Mouse (Mus musculus): ENCODE results near the gene Gm28778. TPM values are rescaled to one million over a fixed set of nuclear protein-coding genes. Genes with fewer than 3 reads are reported as not detected.
A peak's percentile ranks its signal among the peaks of the same experiment; 100 is the strongest.

The Gm28778 gene
- polyA plus RNA-seq, 2 experiments = not detected

DNA sequence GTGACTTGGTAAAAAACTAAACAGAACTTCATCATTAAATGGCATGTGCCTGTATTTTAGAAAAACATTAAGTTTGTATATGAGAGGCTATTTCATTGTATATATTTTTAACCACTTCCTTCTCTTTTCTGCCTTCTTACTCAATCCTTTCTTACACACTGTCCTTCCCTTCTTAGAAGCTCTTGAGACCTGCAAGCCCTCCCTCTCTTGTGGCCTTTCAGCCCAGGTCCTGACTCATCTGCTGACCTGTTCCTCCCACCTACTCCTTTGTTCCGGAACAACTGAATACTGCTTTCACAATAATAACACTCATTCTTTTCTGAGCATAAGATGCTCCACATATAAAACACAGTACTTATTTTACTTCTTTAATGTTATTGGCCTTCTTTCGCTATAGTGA lies 44.2 kb downstream of the Gm28778 start:
- Histone ChIP-seq H3K9ac (replicated peaks) (no peak overlapping the region), H3K27ac (no peak overlapping the region), H3K4me2 (ENCODE audit: low read depth) (no peak overlapping the region), H3K9me3 (ENCODE audit: control insufficient read depth, low read length) (no peaks in the 10 kb centered on the region), H3K4me1 (replicated peaks; ENCODE audit: control insufficient read depth in 2 of 2, insufficient read depth in 2 of 2, low read length in 1 of 2) (peaks cover 3 to 4% of the 10 kb centered on the region in 2 experiments; a peak in 2 of 4 replicates), H3K27me3 (ENCODE audit: control insufficient read depth, insufficient read depth, low read length) (no peaks in the 10 kb centered on the region), H3K4me3 (ENCODE audit: insufficient read depth in 1 of 2, low read depth in 2 of 2, low read length in 2 of 2) (no peak overlapping the region), H3K36me3 (replicated peaks; ENCODE audit: control insufficient read depth, insufficient read depth, low read depth) (peaks cover 5% of the 10 kb centered on the region; the same call in 1 of the 2 replicates)
- no peak for TF ChIP-seq CTCF (IDR thresholded peaks at IDR 0.05; ENCODE audit: low read depth)
- TF ChIP-seq EP300 (IDR thresholded peaks at IDR 0.05; ENCODE audit: low read depth) = no peak
- no peak for ATAC-seq (ENCODE audit: insufficient read depth)
- whole genome bisulfite sequencing (ENCODE audit: insufficient replicate concordance) = 85% methylated on average over 2 of the region's 2 CpGs
- no peak for DNase-seq (ENCODE audit: low read depth in 3 of 3, low spot score in 3 of 3)

DNA sequence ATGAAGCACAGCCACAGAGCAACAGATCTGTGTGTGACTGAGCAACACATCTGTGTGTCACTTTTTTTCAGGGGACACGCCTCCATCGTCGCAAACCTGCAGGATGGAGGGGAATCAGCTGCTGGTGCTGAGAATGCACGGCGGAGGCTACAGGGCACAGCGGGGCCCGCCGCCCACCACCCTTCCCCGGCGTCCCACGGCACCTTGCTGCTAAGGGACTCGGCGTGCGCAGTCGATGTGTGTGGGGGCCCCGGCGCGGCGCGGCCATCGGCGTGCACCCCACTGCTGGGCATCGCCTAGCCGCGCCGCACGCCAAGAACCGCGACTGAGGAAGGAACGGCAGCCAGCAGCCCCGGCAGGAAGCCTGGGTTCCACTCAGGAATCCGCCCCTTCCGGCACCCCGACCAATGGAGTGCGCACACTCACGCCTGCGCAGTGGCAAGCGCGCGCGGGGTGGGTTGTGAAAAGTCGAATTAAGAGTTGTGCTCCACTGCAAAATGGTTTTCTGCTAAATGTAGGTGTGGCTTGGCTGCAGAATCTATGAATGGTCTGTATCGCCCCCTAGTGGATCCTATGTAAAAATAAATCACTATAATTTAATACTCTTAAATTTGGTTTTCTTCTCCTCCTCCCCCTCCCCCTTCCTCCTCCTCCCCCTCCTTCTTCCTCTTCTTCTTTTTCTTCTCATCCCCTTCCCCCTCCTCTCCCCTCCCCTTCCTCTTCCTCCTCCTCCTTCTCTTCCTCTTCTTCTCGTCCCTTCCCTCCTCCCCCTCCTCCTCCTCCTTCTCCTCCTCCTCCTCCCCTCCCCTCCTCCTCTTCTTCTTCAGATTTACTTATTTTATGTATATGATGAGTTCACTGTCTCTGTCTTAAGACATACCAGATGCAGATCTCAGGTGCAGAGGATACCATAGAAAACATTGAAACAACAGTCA lies 55.7 kb downstream of the Gm28778 start, which contains the start of the genes Asdurf, Gm28551 and Asnsd1:
Gene Asdurf, minus strand, starts transcription at position 293 of the 935 bp plus-strand sequence.
Gene Gm28551, minus strand, starts transcription at position 341 of the 935 bp plus-strand sequence.
Gene Asnsd1, minus strand, starts transcription at position 426 of the 935 bp plus-strand sequence.
- WGBS (ENCODE audit: insufficient replicate concordance) = under 1% methylated on average over 43 of the region's 44 CpGs
- H3K4me2 ChIP-seq (ENCODE audit: low read depth) = peak within 1 kb of the TSS; percentile 86
- peak within 1 kb of the TSS; percentile 79 for H3K9ac ChIP-seq (replicated peaks)
- no peaks in the 10 kb centered on the region for H3K27me3 ChIP-seq (ENCODE audit: control insufficient read depth, insufficient read depth, low read length)
- no peaks in the 10 kb centered on the region for H3K9me3 ChIP-seq (ENCODE audit: control insufficient read depth, low read length)
- DNase-seq (ENCODE audit: low read depth in 3 of 3, low spot score in 3 of 3) (peak; percentile 89 to 96 (median 91)), ATAC-seq (ENCODE audit: insufficient read depth) (peak; percentile 100)
- TF ChIP-seq CTCF (IDR thresholded peaks at IDR 0.05; ENCODE audit: low read depth) (peak; percentile 72), EP300 (IDR thresholded peaks at IDR 0.05; ENCODE audit: low read depth) (no peak)
- H3K27ac ChIP-seq = peak within 1 kb of the TSS; percentile 88
- H3K4me3 ChIP-seq (ENCODE audit: insufficient read depth in 1 of 2, low read depth in 2 of 2, low read length in 2 of 2) = peak within 1 kb of the TSS; percentile 81 to 88
- H3K36me3 ChIP-seq (replicated peaks; ENCODE audit: control insufficient read depth, insufficient read depth, low read depth) = peaks cover 9% of the 10 kb centered on the region
- no peaks in the 10 kb centered on the region; a peak in 2 of 4 replicates for H3K4me1 ChIP-seq (replicated peaks; ENCODE audit: control insufficient read depth in 2 of 2, insufficient read depth in 2 of 2, low read length in 1 of 2)

DNA sequence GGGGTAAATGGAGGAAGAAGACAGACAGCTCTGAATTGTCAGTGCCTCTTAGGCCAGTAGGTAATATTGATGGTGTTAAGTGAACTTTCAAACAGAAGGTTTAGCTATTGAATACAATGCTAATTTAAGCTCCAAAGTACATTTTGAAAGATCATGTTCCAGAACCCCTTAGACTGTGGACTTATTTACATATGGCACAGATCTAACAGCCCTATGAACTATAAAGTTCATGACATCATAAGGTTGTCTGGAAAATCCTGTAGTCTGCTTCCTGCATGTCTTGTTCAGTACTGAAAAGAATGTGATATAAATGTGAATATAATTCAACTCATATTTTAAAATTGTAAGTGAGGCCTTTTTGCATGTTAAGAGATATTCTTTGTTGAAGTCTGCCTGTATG lies 62.1 kb downstream of the Gm28778 start:
- no peak for TF ChIP-seq CTCF (IDR thresholded peaks at IDR 0.05; ENCODE audit: low read depth)
- TF ChIP-seq EP300 (IDR thresholded peaks at IDR 0.05; ENCODE audit: low read depth) = no peak
- no peak for ATAC-seq (ENCODE audit: insufficient read depth)

More for the DNA sequence above, 62.1 kb downstream of the Gm28778 start:
- H3K4me2 ChIP-seq (ENCODE audit: low read depth) = no peak overlapping the region
- DNase-seq (ENCODE audit: low read depth in 3 of 3, low spot score in 3 of 3) = no peak
- no peaks in the 10 kb centered on the region for H3K9me3 ChIP-seq (ENCODE audit: control insufficient read depth, low read length)
- no peak overlapping the region for H3K4me3 ChIP-seq (ENCODE audit: insufficient read depth in 1 of 2, low read depth in 2 of 2, low read length in 2 of 2)
- H3K27ac ChIP-seq = no peak overlapping the region
- H3K4me1 ChIP-seq (replicated peaks; ENCODE audit: control insufficient read depth in 2 of 2, insufficient read depth in 2 of 2, low read length in 1 of 2) = no peaks in the 10 kb centered on the region
- H3K27me3 ChIP-seq (ENCODE audit: control insufficient read depth, insufficient read depth, low read length) = no peaks in the 10 kb centered on the region
- no peaks in the 10 kb centered on the region for H3K36me3 ChIP-seq (replicated peaks; ENCODE audit: control insufficient read depth, insufficient read depth, low read depth)
- H3K9ac ChIP-seq (replicated peaks) = no peak overlapping the region

Other genes with a start within 250 kb of the Gm28778 start
- 0.02 TPM in 1 of 2 replicates, not detected in the other for gene Mstn, start 235.5 kb upstream of the Gm28778 start, polyA plus RNA-seq (2012; rRNA removed)
- gene Mstn, start 235.5 kb upstream of the Gm28778 start, polyA plus RNA-seq (2014; fragmentation: Nextera tagmentation; extraction: Ambion mirVana) = not detected in 2 replicates
- not detected in 2 replicates for gene 1700019A02Rik, start 109.5 kb upstream of the Gm28778 start, polyA plus RNA-seq (2012; rRNA removed)
- gene 1700019A02Rik, start 109.5 kb upstream of the Gm28778 start, polyA plus RNA-seq (2014; fragmentation: Nextera tagmentation; extraction: Ambion mirVana) = not detected in 2 replicates
- 1.8 and 3.1 TPM in 2 replicates for gene Pms1, start 93 bp upstream of the Gm28778 start, polyA plus RNA-seq (2012; rRNA removed)
- 7.8 and 8.2 TPM in 2 replicates for gene Pms1, start 93 bp upstream of the Gm28778 start, polyA plus RNA-seq (2014; fragmentation: Nextera tagmentation; extraction: Ambion mirVana)
- 8.1 and 13.7 TPM in 2 replicates for gene Ormdl1, start within 50 bp of the Gm28778 start, polyA plus RNA-seq (2012; rRNA removed)
- 34.1 and 35.0 TPM in 2 replicates for gene Ormdl1, start within 50 bp of the Gm28778 start, polyA plus RNA-seq (2014; fragmentation: Nextera tagmentation; extraction: Ambion mirVana)
- gene Osgepl1, start 16.5 kb downstream of the Gm28778 start, polyA plus RNA-seq (2012; rRNA removed) = 7.8 and 12.9 TPM in 2 replicates
- gene Osgepl1, start 16.5 kb downstream of the Gm28778 start, polyA plus RNA-seq (2014; fragmentation: Nextera tagmentation; extraction: Ambion mirVana) = 27.9 and 28.0 TPM in 2 replicates
- gene Asdurf, start 55.5 kb downstream of the Gm28778 start, polyA plus RNA-seq (2012; rRNA removed) = not detected in 2 replicates
- 4.6 TPM in 1 of 2 replicates, not detected in the other for gene Asdurf, start 55.5 kb downstream of the Gm28778 start, polyA plus RNA-seq (2014; fragmentation: Nextera tagmentation; extraction: Ambion mirVana)
- 0.02 and 0.03 TPM in 2 replicates for gene Gm28551, start 55.6 kb downstream of the Gm28778 start, polyA plus RNA-seq (2012; rRNA removed)
- 0.19 and 0.28 TPM in 2 replicates for gene Gm28551, start 55.6 kb downstream of the Gm28778 start, polyA plus RNA-seq (2014; fragmentation: Nextera tagmentation; extraction: Ambion mirVana)
- 11.9 and 20.9 TPM in 2 replicates for gene Asnsd1, start 55.6 kb downstream of the Gm28778 start, polyA plus RNA-seq (2012; rRNA removed)
- 59.0 and 61.9 TPM in 2 replicates for gene Asnsd1, start 55.6 kb downstream of the Gm28778 start, polyA plus RNA-seq (2014; fragmentation: Nextera tagmentation; extraction: Ambion mirVana)

Measured in liver, embryonic 14.5 days (tissue).